Mouse (Mus musculus): ENCODE measurements around the gene Pilrb2. TPM values are rescaled to one million over a fixed set of nuclear protein-coding genes. Genes with fewer than 3 reads are reported as not detected.

Pilrb2 gene
- total and polyA plus RNA-seq, 2 experiments from 2014 or later = not detected

GRCm38 (mm10) chr5:137831106-137831505 is 40.5 kb downstream of the Pilrb2 start:
- 80% methylated on average over 4 of the region's 4 CpGs for WGBS
- ATAC-seq = no peak
- no peak overlapping the region for H3K9ac ChIP-seq (replicated peaks; ENCODE audit: low read length)
- no peaks in the 10 kb centered on the region for H3K36me3 ChIP-seq (ENCODE audit: insufficient read depth, low read length)
- no peak for TF ChIP-seq CTCF (IDR thresholded peaks at IDR 0.05; ENCODE audit: low read depth)
- no peak overlapping the region for H3K4me3 ChIP-seq (ENCODE audit: low read length)
- H3K4me1 ChIP-seq (ENCODE audit: insufficient read depth, low read length) = no peaks in the 10 kb centered on the region
- H3K27ac ChIP-seq = no peak overlapping the region
- H3K4me2 ChIP-seq (ENCODE audit: low read depth, low read length) = no peak overlapping the region
- H3K27me3 ChIP-seq (ENCODE audit: insufficient read depth, low read length) = no peaks in the 10 kb centered on the region
- DNase-seq (ENCODE audit: low spot score) = no peak
- H3K9me3 ChIP-seq (ENCODE audit: low read length) = no peaks in the 10 kb centered on the region

- no peaks in the 10 kb centered on the region for H3K36me3 ChIP-seq (ENCODE audit: insufficient read depth, low read length)
- 90% methylated on average over 7 of the region's 7 CpGs for WGBS
- DNase-seq (ENCODE audit: low spot score) (no peak), ATAC-seq (no peak)
- no peak for TF ChIP-seq CTCF (IDR thresholded peaks at IDR 0.05; ENCODE audit: low read depth)
- no peaks in the 10 kb centered on the region for H3K4me1 ChIP-seq (ENCODE audit: insufficient read depth, low read length)
- H3K9me3 ChIP-seq (ENCODE audit: low read length) = no peaks in the 10 kb centered on the region
- no peak overlapping the region for H3K9ac ChIP-seq (replicated peaks; ENCODE audit: low read length)
- H3K27me3 ChIP-seq (ENCODE audit: insufficient read depth, low read length) = no peaks in the 10 kb centered on the region
- H3K27ac ChIP-seq = no peak overlapping the region
- H3K4me3 ChIP-seq (ENCODE audit: low read length) = no peak overlapping the region
- H3K4me2 ChIP-seq (ENCODE audit: low read depth, low read length) = no peak overlapping the region
These were observed 41.4 kb downstream of the Pilrb2 start for GRCm38 (mm10) chr5:137830238-137830637.

- H3K4me2 ChIP-seq (ENCODE audit: low read depth, low read length) = no peak overlapping the region
These were observed 42.9 kb downstream of the Pilrb2 start for GRCm38 (mm10) chr5:137828694-137829093.

GRCm38 (mm10) chr5:137826421-137826820 is 45.2 kb downstream of the Pilrb2 start:
- Histone ChIP-seq H3K9me3 (ENCODE audit: low read length) (no peaks in the 10 kb centered on the region), H3K4me1 (ENCODE audit: insufficient read depth, low read length) (no peaks in the 10 kb centered on the region), H3K27me3 (ENCODE audit: insufficient read depth, low read length) (no peaks in the 10 kb centered on the region), H3K9ac (replicated peaks; ENCODE audit: low read length) (no peak overlapping the region), H3K4me3 (ENCODE audit: low read length) (no peak overlapping the region), H3K4me2 (ENCODE audit: low read depth, low read length) (no peak overlapping the region), H3K27ac (no peak overlapping the region), H3K36me3 (ENCODE audit: insufficient read depth, low read length) (no peaks in the 10 kb centered on the region)
- ATAC-seq (no peak), DNase-seq (ENCODE audit: low spot score) (no peak)
- TF ChIP-seq CTCF (IDR thresholded peaks at IDR 0.05; ENCODE audit: low read depth) = no peak
- 73% methylated on average over 7 of the region's 7 CpGs for WGBS

More at GRCm38 (mm10) chr5:137828694-137829093, 42.9 kb downstream of the Pilrb2 start:
- ATAC-seq (no peak), DNase-seq (ENCODE audit: low spot score) (no peak)
- WGBS = 85% methylated on average over 6 of the region's 6 CpGs
- H3K4me1 ChIP-seq (ENCODE audit: insufficient read depth, low read length) = no peaks in the 10 kb centered on the region
- H3K4me3 ChIP-seq (ENCODE audit: low read length) = no peak overlapping the region
- TF ChIP-seq CTCF (IDR thresholded peaks at IDR 0.05; ENCODE audit: low read depth) = no peak
- H3K27ac ChIP-seq = no peak overlapping the region
- H3K36me3 ChIP-seq (ENCODE audit: insufficient read depth, low read length) = no peaks in the 10 kb centered on the region
- H3K9ac ChIP-seq (replicated peaks; ENCODE audit: low read length) = no peak overlapping the region
- H3K9me3 ChIP-seq (ENCODE audit: low read length) = no peaks in the 10 kb centered on the region
- H3K27me3 ChIP-seq (ENCODE audit: insufficient read depth, low read length) = no peaks in the 10 kb centered on the region

- WGBS = 79% methylated on average over 2 of the region's 2 CpGs
- Histone ChIP-seq H3K9me3 (ENCODE audit: low read length) (no peaks in the 10 kb centered on the region), H3K4me1 (ENCODE audit: insufficient read depth, low read length) (no peaks in the 10 kb centered on the region), H3K27me3 (ENCODE audit: insufficient read depth, low read length) (no peaks in the 10 kb centered on the region), H3K9ac (replicated peaks; ENCODE audit: low read length) (no peak overlapping the region), H3K27ac (no peak overlapping the region), H3K36me3 (ENCODE audit: insufficient read depth, low read length) (no peaks in the 10 kb centered on the region), H3K4me3 (ENCODE audit: low read length) (no peak overlapping the region), H3K4me2 (ENCODE audit: low read depth, low read length) (no peak overlapping the region)
- no peak for TF ChIP-seq CTCF (IDR thresholded peaks at IDR 0.05; ENCODE audit: low read depth)
- DNase-seq (ENCODE audit: low spot score) = no peak
- no peak for ATAC-seq
These were observed 45.6 kb downstream of the Pilrb2 start for GRCm38 (mm10) chr5:137825971-137826370.

GRCm38 (mm10) chr5:137825030-137825429 is 46.6 kb downstream of the Pilrb2 start:
- Histone ChIP-seq H3K9ac (replicated peaks; ENCODE audit: low read length) (no peak overlapping the region), H3K9me3 (ENCODE audit: low read length) (no peaks in the 10 kb centered on the region), H3K36me3 (ENCODE audit: insufficient read depth, low read length) (no peaks in the 10 kb centered on the region), H3K27me3 (ENCODE audit: insufficient read depth, low read length) (no peaks in the 10 kb centered on the region), H3K4me3 (ENCODE audit: low read length) (no peak overlapping the region), H3K4me1 (ENCODE audit: insufficient read depth, low read length) (no peaks in the 10 kb centered on the region), H3K4me2 (ENCODE audit: low read depth, low read length) (no peak overlapping the region), H3K27ac (no peak overlapping the region)
- no peak for ATAC-seq
- 92% methylated on average over 3 of the region's 3 CpGs for WGBS
- DNase-seq (ENCODE audit: low spot score) = no peak
- TF ChIP-seq CTCF (IDR thresholded peaks at IDR 0.05; ENCODE audit: low read depth) = no peak

GRCm38 (mm10) chr5:137823455-137824045 is 48.1 kb downstream of the Pilrb2 start:
- Histone ChIP-seq H3K9me3 (ENCODE audit: low read length) (no peaks in the 10 kb centered on the region), H3K4me2 (ENCODE audit: low read depth, low read length) (no peak overlapping the region), H3K27me3 (ENCODE audit: insufficient read depth, low read length) (no peaks in the 10 kb centered on the region), H3K27ac (no peak overlapping the region), H3K36me3 (ENCODE audit: insufficient read depth, low read length) (no peaks in the 10 kb centered on the region), H3K4me1 (ENCODE audit: insufficient read depth, low read length) (no peaks in the 10 kb centered on the region), H3K4me3 (ENCODE audit: low read length) (no peak overlapping the region), H3K9ac (replicated peaks; ENCODE audit: low read length) (no peak overlapping the region)
- 95% methylated on average over 6 of the region's 6 CpGs for WGBS
- TF ChIP-seq CTCF (IDR thresholded peaks at IDR 0.05; ENCODE audit: low read depth) = no peak
- DNase-seq (ENCODE audit: low spot score) = no peak
- ATAC-seq = no peak

Data from hindbrain, postnatal 0 days (tissue).